Mouse (Mus musculus): ENCODE results near the gene Map2k7.
A peak's percentile ranks its signal among the peaks of the same experiment; 100 is the strongest.

Gene Map2k7

DNA sequence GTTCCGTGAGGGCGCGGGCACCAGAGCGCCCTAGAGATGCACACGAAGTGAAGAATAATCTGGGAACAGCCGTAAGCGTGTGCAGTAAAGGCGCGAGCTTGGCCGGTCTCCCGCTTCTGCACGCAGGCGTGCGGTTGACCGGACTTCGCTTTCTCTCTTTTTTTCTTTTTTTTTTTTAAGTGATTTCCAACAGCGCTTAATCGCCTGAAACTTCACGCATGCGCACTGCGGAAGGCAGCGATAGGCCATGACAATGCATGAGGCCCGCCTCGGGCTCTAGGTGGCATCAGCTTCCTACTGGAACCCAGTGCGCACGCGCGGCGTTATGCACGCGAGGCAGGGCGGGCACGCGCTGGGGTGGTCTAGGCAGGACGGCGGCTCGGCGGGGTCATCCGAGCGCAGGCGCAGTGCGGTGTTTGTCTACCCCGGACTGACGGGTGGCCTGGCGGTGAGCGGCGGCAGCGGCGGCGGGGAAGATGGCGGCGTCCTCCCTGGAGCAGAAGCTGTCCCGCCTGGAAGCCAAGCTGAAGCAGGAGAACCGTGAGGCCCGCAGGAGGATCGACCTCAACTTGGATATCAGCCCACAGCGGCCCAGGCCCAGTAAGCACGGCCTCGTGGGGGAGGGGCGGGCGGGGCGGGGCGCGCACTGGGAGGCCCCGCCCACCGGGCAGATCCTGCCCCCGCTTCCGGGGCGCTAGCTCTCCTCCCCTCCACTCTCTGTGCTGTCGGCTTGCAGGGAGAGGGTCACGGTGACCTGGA, at the start of gene Map2k7, which contains the start of gene Gm49320:
Gene Map2k7, plus strand, starts transcription at position 307 of the 759 bp plus-strand sequence.
Gene Gm49320, plus strand, starts transcription at position 432 of the 759 bp plus-strand sequence.
- DNase-seq (ENCODE audit: low read depth, low spot score), result peak; percentile 99

DNA sequence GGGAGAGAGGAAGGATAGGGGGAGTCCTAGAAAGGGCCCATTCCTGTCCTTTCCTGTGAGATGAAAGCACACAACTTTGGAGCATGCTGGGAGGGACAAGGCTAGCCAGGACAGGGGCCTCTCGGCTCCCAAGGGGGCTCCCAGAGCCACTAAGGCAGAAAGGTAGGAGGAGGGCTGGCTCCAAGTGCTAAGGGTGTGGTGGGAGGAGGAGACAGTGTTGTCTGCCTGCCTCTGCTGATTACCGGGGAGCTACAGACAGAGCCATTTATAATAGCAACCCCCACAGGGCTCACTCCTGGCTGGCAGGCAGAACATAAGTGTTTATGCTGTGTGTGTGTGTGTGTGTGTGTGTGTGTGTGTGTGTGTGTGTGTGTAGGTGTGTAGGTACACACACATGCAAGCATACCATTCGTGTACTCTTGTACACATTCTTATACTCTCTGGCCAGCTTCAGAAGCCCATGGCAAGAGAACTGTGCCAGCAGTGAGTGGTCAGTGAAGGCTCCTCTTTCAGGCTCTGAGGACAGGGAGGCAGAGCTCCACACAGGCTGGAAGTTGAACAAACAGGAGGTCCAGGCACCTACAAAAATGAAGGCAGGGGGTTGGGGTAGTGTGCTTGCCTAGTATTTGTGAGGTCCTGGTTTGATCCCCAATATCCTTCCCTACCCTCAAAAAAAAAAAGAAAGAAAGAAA, 49.4 kb upstream of the Map2k7 start:
- no peak for DNase-seq (ENCODE audit: low read depth, low spot score)

DNA sequence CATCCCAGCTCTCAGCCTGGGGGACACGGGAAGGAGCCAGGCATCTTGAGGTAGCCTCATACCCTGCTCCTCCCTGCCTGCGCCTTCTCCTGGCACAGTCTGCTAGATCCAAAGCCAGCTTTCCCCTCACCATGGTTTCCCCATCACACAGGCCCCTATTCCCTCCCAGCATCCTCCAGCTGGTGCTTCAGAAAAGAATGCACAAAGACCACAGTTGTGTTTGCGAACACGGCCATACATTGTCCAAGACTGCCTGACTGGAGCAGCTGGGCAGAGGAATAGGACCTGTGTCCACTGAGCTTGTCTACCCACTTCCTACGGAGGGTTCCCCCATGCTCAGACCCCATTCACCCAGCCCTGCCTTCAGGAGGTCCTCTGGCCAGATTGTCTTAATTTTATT, 46.2 kb upstream of the Map2k7 start:
- no peak for DNase-seq (ENCODE audit: low read depth, low spot score)

DNA sequence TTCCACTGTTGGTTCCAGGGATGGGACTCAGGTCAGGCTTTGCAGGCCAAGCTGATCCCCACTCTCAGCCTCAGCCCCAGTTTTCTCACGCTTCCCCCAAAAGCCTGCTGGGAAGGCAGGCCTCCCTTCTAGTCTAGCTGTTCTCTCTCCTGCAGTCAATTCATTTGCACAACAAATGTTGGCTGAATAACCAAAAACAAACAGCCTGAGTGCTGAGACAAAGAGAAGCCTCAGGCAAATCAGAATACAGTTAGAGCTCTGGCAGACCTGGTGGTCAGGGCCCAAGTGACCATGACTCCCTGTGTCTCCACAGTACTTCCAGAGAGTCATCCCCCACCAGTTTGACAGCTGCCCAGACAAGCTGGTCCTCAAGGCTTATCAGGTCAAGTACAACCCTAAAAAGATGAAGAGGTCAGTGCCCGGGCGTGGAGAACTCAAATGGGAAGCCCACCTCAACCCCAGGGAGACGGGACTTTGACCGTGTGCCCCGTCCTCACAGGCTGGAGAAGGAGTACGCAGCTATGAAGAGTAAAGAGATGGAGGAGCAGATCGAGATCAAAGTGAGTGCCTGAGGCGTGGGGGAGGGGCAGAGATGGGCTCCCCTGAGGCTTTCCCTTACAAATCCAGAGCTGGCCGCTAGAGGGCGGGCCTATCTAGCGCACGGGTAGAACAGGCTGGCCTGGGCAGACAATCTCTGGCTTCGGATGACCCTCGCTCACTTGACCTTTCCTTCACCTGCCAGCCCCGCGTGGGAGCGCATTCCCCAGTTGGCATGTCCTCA, 45.5 kb upstream of the Map2k7 start:
- DNase-seq (ENCODE audit: low read depth, low spot score), result peak; percentile 94

DNA sequence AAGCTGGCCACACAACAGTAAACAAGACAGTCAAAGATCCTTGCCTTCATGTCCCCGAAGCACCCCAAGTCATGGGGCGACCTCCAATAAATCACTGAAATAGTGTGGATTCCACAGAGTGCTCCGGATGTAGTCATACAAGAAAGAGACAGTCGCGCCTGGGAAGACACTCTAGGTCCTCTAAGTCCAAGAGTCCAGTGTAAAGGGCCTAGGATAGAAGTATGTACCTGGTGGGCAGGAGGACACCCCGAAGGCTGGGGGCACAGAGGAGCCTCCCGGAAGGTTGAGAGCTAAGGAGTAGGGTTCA, 45.0 kb upstream of the Map2k7 start:
- DNase-seq (ENCODE audit: low read depth, low spot score), result no peak

DNA sequence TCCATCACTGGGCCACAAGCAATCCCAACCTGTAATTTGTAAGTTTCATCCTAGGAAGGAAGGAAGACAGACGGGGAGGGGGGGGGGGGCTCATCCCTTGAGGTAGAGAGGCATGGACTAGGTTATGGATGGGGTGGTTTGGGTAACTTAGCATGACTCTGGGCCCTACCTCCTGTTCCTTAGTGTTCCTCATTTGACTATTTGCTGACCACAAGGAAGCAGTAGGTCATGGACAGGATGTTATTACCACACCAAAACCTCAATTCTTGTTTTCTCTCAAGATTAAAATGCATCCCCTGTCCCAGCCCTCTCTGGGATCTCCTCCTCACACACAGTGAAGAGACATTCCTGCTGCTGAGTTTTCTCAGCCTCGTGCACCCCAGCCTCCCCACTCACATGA, 37.2 kb upstream of the Map2k7 start:
- no peak for DNase-seq (ENCODE audit: low read depth, low spot score)

DNA sequence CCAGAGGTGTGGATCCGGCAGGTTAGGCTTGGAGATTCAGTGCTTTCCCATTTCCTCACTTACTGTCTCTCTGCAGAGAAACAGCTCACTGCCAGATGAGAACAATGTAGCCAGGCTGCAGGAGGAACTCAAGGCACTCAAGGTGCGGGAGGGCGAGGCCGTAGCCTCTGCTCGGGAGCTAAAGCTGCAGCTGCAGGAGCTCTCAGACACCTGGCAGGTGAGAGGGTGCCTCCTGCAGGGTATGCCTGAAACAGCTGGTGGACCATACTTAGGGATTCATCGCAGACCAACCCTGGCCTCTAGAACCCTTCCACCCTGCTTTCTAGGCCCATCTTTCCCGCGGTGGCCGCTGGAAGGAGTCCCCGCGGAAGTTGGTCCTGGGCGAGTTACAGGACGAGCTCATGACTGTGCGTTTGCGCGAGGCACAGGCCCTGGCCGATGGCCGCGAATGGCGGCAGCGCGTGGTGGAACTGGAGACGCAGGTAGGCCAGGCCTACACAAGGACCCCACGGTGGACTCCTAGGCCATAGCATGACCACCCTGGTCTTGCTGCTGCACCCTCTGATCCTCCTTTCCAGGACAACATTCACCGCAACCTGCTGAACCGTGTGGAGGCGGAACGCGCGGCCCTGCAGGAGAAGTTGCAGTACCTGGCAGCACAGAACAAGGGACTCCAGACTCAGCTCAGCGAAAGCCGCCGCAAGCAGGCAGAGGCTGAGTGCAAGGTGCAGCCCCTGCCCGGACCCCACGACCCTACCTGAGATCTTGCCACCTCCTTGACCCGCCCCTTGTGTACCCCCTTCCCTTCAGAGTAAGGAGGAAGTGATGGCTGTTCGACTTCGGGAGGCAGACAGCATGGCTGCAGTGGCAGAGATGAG, 33.1 kb upstream of the Map2k7 start:
- DNase-seq (ENCODE audit: low read depth, low spot score), result peak; percentile 59

DNA sequence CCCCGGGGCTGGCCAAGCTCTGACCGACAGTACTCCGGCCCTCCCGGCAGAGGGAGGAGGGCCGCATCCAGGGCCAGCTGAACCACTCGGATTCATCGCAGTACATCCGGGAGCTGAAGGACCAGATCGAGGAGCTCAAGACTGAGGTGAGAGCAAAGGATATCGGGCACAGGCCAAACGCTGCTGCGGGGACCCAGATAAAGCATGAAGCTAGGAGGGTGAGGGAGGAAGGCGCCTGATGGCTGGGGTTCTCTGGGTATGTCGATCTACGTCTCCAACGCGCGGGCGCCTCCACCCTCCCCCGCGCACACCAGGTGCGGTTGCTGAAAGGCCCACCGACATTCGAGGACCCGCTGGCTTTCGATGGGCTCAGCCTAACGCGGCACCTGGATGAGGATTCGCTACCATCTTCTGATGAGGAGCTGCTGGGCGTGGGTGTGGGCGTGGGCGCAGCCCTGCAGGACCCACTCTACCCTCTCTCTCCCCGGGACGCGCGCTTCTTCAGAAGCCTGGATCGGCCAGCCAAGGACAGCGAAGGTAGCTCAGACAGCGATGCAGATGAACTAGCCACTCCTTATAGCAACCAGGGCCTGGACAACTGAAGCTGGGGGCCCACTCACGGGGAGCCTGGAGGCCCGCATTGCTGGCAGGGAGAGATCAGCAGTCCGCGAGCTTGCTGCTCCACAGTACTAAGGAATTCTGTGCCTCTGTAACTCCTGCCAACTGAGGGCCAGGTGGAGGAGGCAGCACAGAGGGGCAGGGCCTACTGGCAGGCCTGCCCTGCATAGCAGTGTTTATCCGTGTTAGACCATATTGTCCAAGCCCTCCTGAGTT, 32.1 kb upstream of the Map2k7 start:
- no peak for DNase-seq (ENCODE audit: low read depth, low spot score)

DNA sequence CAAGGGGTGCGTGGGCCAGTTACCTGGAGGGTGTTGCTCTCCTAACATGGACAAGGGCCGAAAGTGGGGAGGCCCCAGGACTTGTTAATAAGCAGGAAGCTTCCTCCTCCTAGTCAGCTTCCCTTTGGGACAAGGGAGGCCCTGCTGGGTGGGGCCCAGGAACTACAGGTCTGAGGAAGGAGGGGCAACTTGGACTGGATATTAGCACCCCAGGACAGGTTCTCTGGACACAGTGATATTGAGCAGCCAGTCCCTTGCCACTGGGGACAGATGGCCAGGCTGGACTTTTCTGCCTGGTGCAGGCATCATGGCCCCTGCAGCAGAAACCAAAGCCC, 31.6 kb upstream of the Map2k7 start:
- no peak for DNase-seq (ENCODE audit: low read depth, low spot score)

DNA sequence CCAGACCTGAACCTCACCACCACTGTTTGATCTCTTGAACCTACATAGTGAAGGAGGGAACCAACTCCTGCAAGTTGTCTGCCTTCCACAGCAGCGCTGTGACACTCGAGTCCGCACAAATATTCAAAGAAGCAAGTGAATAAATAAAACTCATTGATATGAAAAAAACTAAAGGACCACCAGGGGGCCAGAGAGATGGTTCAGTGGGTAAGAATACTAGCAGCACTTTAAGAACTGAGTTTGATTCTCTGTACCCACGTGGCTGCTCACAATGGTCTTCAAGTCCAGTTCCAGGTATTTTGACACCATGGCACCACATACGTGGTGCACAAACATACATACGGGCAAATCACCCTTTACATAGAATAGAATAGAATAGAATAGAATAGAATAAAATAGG, 27.4 kb upstream of the Map2k7 start:
- DNase-seq (ENCODE audit: low read depth, low spot score), result no peak

DNA sequence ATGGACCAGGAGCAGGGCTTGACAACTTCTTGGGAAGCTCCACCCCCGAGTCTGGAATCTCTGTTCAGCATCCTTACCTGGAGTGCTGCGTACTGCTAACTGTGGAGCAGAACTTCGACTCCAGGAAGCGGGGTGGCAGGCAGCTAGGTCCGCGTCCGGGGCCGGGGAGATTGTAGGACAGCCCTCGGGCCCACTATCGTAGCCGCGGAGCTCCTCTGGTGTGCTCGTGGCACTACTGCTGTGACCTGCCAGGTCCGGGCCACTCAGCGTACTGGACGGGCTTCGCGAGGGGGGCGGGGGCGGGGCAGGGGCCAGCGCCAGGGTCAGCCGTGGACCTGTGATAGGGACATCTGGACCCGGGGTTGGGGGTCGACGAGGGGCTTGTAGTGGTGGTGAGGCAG, 25.7 kb upstream of the Map2k7 start:
- DNase-seq (ENCODE audit: low read depth, low spot score), result peak; percentile 47

DNA sequence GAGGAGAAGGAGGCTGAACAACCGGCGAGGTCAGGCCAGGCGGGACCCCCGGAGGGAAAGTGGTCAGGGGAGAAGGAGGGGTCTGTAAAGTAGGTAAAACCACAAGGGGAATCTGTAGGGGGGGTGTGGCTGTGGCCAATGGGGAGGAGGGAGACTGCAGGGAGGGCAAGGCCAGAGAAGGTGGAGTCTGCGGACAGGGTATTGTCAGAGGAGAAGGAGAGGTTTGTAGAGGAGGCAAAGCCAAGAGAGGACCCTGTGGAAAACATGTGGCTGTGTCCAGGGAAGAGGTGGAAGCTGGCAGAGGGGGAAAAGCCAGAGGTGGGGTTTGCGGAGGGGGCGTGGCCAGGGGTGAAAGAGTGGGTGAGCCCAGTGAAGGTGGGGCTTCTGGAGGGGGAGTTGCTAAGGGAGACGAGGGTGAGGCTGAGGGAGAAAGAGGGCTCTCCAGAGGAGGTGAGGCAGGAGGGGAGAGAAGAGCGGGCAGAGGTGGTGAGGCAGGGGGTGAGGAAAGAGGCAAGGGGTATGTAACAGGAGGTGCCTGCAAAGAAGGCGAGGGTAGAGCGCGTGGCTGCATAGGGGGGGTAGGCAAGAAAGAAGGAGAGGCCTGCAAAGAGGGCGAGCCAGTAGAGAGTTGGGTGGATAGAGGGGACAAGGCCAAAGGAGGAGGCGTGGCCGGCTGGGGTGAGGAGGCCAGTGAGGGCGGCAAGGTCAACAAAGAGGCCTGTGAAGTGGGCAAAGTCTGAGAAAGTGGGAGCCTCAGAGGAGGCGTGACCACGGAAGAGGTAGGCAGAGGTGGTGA, 25.1 kb upstream of the Map2k7 start:
- peak; percentile 81 for DNase-seq (ENCODE audit: low read depth, low spot score)

DNA sequence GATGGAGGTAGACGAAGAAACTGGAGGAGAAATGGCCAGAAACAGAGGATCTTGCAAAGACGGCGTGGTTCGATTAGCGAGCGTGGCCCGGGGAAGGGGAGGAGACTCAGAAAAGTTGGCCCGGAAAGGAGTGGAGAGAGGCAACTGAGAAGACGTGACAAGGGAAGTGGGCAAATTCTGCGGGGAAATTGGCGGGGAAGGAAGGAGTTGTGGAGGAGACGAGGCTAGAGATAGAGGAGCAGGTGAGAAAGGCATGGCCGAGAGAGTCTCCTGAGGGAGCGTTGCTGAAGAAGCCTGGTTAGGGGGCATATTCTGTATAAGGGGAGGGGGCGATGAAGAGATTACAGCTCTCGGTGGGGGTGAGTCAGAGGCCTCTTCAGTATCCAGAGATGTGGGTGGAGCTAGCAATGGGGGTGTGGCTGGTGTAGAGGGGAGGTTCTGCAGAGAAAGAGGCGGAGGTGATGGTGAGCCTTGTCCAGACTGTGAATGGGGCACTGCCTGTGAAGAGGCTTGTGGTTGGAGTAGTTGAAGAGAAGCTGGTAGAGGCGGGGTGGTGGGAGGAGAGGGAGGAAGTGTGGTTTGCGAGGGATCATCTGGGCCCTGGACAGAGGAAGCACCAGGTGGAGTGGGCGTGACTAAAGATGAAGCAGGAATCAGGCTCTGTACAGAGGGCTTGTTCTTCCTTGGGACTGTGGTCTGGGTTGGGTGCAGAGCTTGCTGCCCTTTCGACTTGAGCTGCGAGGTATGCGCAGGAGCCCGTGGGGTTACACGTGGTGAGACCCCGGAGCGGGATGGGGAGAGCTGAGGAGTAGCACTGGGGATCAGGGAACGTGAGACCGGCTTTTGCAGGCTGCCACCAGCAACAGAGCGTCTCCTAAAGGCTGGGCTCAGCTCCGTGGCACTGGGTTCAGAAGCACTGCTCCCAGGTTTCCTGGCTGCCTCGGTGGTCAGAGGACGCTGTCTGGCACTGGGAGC, 24.2 kb upstream of the Map2k7 start:
- DNase-seq (ENCODE audit: low read depth, low spot score), result peak; percentile 89

DNA sequence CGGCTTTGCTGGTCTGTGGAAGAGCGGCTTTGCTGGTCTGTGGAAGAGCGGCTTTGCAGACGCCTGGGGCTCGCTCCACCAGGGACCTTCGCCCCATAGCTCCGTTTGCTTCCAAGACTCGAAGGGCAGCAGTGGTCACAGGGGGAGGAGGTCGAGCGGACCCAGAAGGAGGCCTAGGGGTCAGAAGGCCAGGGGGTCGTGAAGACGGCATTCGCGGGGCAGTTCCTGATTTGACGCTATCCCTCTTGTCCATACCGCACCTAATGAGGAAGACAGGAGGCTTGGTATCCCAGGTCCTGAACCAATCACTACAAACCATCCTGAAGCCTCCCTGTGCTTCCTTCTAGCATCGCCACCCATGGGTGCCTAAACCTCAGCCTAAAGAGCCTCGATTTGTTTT, 22.2 kb upstream of the Map2k7 start:
- DNase-seq (ENCODE audit: low read depth, low spot score), result no peak

DNA sequence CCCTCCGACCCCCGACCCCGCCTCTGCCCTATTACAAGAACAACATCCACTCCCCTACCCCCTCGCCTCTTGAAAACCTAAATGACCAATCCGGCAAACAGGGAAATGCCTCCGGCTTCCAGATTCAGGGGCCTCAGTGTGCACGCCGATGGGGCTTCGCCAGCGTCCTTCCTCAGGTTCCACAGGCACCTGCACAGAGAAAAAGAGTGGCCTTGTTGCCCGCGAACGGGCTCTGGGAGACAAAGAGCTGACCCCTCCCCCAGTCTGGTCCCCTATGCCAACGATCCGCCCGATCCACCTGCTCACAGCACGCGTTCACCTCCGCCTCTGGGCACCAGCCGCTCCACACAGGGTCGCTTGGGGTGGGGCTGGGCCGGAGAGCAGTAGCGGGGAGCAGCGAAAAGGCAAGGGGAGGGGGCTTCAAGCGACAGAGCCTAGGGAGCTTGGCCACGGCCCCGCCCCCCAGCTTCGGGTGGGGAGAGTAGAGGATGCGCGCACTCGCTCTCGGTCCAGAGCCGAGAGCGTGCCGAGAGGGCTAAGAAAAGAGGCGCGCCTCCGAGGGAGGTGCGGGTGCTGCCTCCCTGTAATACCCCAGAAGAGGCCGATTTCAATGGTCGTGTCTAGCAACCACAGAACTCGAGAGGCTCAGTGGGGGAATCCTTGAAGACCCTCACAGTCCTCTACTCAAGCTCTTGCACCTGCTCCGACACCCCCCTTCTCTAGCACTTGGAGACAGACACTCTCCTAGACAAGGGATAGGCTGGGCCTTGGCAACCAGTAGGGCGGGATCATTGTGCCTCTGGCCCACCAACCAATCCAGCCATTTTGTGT, 21.5 kb upstream of the Map2k7 start, which contains the start of gene Prr36:
Gene Prr36, minus strand, starts transcription at position 669 of the 831 bp plus-strand sequence.
- peak; percentile 94 for DNase-seq (ENCODE audit: low read depth, low spot score)

DNA sequence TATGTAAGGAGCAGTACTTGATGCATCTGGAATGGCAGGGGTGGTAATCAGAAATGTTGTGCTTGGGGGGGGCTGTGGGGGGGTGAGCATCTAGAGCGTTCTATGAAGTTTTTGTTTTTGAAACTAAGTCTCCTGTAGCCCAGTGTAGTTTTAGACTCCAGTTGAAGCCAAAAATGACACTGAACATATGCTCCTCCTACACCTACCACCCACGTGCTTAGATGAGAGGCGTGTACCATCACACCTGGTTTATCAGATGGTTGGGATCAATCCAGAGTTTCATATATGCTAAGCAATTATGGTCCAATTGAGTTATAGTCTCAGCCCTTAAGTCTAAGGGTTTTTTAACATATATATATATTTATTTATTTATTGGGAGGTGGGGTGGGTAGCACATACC, 18.9 kb upstream of the Map2k7 start:
- DNase-seq (ENCODE audit: low read depth, low spot score), result no peak

DNA sequence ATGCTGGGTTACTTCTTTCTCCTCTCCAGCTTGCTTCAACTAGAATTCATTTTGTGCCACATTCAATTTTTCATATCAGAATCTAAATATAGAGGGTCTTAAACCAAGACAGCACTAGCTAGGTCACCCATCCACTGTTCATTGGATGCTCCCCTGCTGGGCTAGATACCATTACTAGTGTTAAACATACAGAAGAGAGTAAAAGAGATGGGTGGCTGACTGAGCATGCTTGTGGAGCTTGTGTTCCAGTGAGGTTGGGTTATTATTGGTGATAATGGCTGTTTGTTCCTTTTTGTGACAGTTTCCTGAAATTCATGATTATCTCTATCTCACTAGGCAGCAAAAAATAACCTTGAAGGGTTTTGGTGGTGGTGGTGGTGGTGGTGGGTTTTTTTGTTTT, 16.5 kb upstream of the Map2k7 start:
- DNase-seq (ENCODE audit: low read depth, low spot score), result no peak

DNA sequence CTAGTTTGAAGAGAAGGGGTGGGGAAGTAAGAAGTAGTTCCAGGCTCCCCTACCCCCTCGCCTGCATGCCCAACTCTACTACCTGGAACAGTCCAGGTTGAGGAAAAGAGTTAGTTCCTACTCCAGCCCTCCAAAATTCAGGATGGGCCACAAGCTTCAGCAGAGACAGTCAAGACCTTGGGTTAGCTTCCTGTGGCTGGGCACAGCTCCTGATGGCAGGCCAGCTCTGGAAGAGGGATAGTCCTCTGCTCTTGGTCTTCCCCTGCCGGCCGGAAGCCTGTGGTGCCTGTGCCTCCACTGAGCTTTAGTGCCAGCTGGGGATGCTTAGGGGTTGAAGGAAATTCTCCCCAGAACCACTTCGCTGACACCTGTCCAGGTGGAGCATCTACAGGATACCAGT, 12.2 kb upstream of the Map2k7 start:
- no peak for DNase-seq (ENCODE audit: low read depth, low spot score)
